Mouse (Mus musculus): Measurements from ENCODE around the gene Efnb2. TPM values are rescaled to one million over a fixed set of nuclear protein-coding genes. Genes with fewer than 3 reads are reported as not detected.

The Efnb2 gene
- total and polyA plus RNA-seq, 2 experiments from 2014 or later = 9.6 to 21.0 TPM

DNA sequence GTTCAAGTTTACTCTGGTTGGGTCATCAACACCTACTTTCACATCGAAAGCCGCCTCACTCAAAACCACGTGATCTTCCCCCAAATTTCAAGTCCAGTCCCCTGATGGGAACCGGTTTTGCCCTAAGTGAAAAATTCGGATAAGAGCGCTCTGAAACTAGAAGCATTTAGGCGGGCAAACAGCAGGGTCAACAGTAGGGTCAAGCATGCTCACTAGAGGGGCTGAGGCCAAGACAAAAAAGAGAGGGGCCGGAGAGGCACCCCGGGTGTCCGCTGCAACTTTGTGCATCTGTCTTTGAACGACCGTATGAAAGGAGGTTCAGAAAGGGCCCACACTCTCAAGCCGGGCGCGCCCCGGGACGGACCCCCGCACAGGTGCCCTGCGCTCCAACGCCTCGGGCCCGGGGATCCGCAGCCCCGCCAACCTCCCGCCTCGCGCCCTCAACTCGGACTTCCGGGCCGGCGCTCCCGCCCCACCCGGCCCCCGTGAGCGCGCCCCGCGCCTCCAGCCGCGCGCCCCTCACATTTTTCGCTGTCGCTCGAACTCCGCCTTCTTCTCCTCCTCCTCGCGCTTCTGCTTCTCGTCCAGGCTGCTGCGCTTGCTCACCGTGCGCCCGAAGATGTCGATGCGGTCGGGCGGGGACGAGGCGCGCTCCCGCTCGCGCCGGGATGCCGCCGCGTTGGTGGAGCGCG is 28.6 kb upstream of the Efnb2 start:
- WGBS = 2% methylated on average over 66 of the region's 68 CpGs
- TF ChIP-seq CTCF (IDR thresholded peaks at IDR 0.05; ENCODE audit: low read depth) = no peak
- peak overlapping the region; percentile 98 for H3K27ac ChIP-seq
- DNase-seq (ENCODE audit: low spot score) = peak; percentile 78
- H3K9ac ChIP-seq (replicated peaks; ENCODE audit: low read length) = peak overlapping the region; percentile 100
- no peaks in the 10 kb centered on the region for H3K9me3 ChIP-seq (ENCODE audit: low read length)
- H3K4me1 ChIP-seq (ENCODE audit: insufficient read depth, low read length) = peaks cover 19% of the 10 kb centered on the region
- H3K4me3 ChIP-seq (ENCODE audit: low read length) = peak overlapping the region; percentile 94
- no peaks in the 10 kb centered on the region for H3K27me3 ChIP-seq (ENCODE audit: insufficient read depth, low read length)
- H3K36me3 ChIP-seq (ENCODE audit: insufficient read depth, low read length) = no peaks in the 10 kb centered on the region
- peak; percentile 68 for ATAC-seq
- peak overlapping the region; percentile 92 for H3K4me2 ChIP-seq (ENCODE audit: low read depth, low read length)

DNA sequence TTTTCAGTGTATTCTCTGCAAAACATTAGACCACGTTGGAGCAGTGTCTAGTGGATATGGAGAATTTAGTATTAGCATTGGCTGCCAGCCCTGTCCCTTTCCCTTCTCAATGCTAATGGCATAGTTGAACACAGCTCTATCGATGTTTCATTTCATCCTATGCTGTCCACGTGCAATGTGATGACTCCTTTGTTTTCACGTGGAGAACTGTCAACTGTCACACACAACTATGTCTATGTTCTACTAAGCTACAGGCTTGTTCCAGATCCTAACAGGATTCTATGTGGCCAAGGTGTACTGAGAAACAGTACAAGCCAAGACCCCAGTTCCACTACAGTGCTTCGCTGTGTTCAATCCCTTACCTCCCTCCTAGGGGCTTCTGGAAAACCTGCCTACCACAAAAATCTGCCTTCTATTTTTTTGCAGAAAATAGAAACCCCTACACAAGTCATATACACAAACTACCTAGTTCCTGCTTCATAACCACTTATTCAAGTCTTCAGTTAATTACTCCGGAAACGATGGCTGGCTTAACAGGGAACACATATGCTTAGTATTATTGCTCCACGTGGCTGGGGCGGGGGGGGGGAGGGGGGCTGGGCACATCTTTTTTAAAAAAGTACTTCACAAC is 27.9 kb upstream of the Efnb2 start:
- DNase-seq (ENCODE audit: low spot score) = no peak
- no peak for ATAC-seq

DNA sequence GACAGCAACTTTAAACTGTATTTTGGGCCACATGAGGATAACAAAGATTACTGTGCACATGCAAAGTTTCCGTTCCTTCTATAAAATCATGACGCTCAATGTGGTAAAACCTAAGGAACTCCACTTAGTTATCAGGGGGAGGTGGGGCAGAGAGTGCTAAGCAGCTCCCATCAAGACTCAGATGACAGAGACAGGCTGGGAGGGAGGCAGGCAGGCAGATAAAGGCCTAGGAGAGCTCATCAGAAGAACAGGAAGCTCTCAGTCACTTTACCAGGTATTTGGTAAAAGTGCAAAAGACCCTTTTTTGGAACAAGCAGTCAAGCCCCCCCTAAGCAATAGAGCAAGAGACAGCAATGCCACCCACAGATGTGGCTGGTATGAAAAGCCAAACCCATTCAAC is 24.5 kb upstream of the Efnb2 start:
- Histone ChIP-seq H3K4me3 (ENCODE audit: low read length) (no peak overlapping the region), H3K9ac (replicated peaks; ENCODE audit: low read length) (no peak overlapping the region), H3K4me1 (ENCODE audit: insufficient read depth, low read length) (peaks cover 17% of the 10 kb centered on the region), H3K27me3 (ENCODE audit: insufficient read depth, low read length) (no peaks in the 10 kb centered on the region), H3K9me3 (ENCODE audit: low read length) (no peaks in the 10 kb centered on the region), H3K4me2 (ENCODE audit: low read depth, low read length) (no peak overlapping the region), H3K36me3 (ENCODE audit: insufficient read depth, low read length) (peaks cover 16% of the 10 kb centered on the region), H3K27ac (no peak overlapping the region)
- ATAC-seq = no peak
- TF ChIP-seq CTCF (IDR thresholded peaks at IDR 0.05; ENCODE audit: low read depth) = no peak
- no peak for DNase-seq (ENCODE audit: low spot score)
- 81% methylated on average over 2 of the region's 2 CpGs for WGBS

More for the DNA sequence above, 27.9 kb upstream of the Efnb2 start:
- Histone ChIP-seq H3K9me3 (ENCODE audit: low read length) (no peaks in the 10 kb centered on the region), H3K36me3 (ENCODE audit: insufficient read depth, low read length) (no peaks in the 10 kb centered on the region), H3K4me2 (ENCODE audit: low read depth, low read length) (peak overlapping the region; percentile 92), H3K27ac (no peak overlapping the region), H3K9ac (replicated peaks; ENCODE audit: low read length) (peak overlapping the region; percentile 100), H3K27me3 (ENCODE audit: insufficient read depth, low read length) (no peaks in the 10 kb centered on the region), H3K4me3 (ENCODE audit: low read length) (peak overlapping the region; percentile 94), H3K4me1 (ENCODE audit: insufficient read depth, low read length) (peaks cover 19% of the 10 kb centered on the region)
- no peak for TF ChIP-seq CTCF (IDR thresholded peaks at IDR 0.05; ENCODE audit: low read depth)
- WGBS = 6% methylated on average over 9 of the region's 9 CpGs

DNA sequence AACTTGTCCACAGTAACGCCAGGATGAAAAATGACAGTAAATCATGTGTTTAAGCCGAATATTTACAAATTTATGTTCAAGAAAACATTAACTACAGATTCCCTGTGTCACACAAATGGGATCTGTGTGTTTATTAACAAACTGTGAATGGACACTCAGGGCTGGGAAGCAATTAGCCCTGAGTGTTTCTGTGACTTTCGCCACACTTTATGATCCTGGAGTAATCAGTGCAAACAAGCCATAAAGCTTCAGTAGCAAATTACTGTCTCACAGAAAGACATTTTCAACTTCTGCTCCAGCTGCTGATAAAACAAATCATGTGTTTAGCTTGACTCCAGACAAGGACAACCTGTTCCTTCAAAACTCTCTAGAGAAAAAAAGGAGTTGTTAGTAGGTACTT is 21.7 kb upstream of the Efnb2 start:
- Histone ChIP-seq H3K9ac (replicated peaks; ENCODE audit: low read length) (no peak overlapping the region), H3K4me2 (ENCODE audit: low read depth, low read length) (no peak overlapping the region), H3K4me1 (ENCODE audit: insufficient read depth, low read length) (peaks cover 3% of the 10 kb centered on the region; the same call in 1 of the 2 replicates), H3K27ac (no peak overlapping the region), H3K36me3 (ENCODE audit: insufficient read depth, low read length) (peaks cover 26% of the 10 kb centered on the region), H3K27me3 (ENCODE audit: insufficient read depth, low read length) (no peaks in the 10 kb centered on the region), H3K9me3 (ENCODE audit: low read length) (no peaks in the 10 kb centered on the region), H3K4me3 (ENCODE audit: low read length) (no peak overlapping the region)
- WGBS = 89% methylated on average over 3 of the region's 3 CpGs
- no peak for DNase-seq (ENCODE audit: low spot score)
- TF ChIP-seq CTCF (IDR thresholded peaks at IDR 0.05; ENCODE audit: low read depth) = no peak
- no peak for ATAC-seq

DNA sequence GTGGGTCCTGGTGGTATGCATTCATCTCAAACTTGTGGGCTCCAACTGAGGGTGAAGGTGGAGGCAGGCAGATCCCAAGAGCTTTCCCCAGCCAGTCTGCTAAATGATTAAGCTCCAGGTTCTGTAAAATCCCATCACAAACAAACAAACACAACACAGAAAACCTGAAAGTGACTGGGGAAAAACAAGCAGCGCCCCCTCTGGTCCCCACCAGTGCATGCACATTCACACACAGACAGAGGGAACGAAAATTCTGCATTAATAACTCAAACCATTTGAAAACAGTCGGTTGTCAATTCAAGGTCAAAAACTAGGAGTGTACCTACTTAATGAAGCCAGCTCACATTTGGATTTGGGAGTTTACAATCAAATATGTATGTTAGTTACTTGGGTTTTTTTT is 17.2 kb upstream of the Efnb2 start:
- H3K4me1 ChIP-seq (ENCODE audit: insufficient read depth, low read length) = no peaks in the 10 kb centered on the region
- peaks cover 24% of the 10 kb centered on the region for H3K36me3 ChIP-seq (ENCODE audit: insufficient read depth, low read length)

DNA sequence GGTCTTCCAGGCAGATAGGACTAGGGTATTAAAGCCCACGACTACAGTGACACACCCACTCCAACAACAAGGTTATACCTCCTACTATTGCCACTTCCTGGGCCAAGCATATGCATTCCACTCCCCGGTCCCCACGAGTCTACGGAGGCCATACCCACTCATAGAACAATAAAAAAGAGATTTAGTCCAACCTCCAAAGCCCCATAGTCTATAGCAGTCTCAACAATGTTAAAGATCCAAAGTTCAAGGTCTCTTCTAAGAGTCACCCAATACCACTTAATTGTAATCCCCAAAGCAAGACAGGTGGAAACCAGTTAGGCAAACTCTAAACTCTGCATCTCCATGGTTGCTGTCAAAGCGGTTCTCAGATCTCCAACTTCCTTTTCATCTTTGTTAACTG is 13.8 kb upstream of the Efnb2 start:
- no peaks in the 10 kb centered on the region for H3K27me3 ChIP-seq (ENCODE audit: insufficient read depth, low read length)
- TF ChIP-seq CTCF (IDR thresholded peaks at IDR 0.05; ENCODE audit: low read depth) = no peak
- DNase-seq (ENCODE audit: low spot score) (no peak), ATAC-seq (no peak)
- H3K27ac ChIP-seq = no peak overlapping the region
- H3K4me2 ChIP-seq (ENCODE audit: low read depth, low read length) = no peak overlapping the region
- H3K36me3 ChIP-seq (ENCODE audit: insufficient read depth, low read length) = peaks cover 7% of the 10 kb centered on the region; the same call in 1 of the 2 replicates
- H3K9me3 ChIP-seq (ENCODE audit: low read length) = no peaks in the 10 kb centered on the region
- 85% methylated on average over 5 of the region's 5 CpGs for WGBS
- no peaks in the 10 kb centered on the region for H3K4me1 ChIP-seq (ENCODE audit: insufficient read depth, low read length)
- H3K4me3 ChIP-seq (ENCODE audit: low read length) = no peak overlapping the region
- no peak overlapping the region for H3K9ac ChIP-seq (replicated peaks; ENCODE audit: low read length)

More for the DNA sequence above, 17.2 kb upstream of the Efnb2 start:
- DNase-seq (ENCODE audit: low spot score) (no peak), ATAC-seq (no peak)
- no peak overlapping the region for H3K4me2 ChIP-seq (ENCODE audit: low read depth, low read length)
- H3K9ac ChIP-seq (replicated peaks; ENCODE audit: low read length) = no peak overlapping the region
- 84% methylated on average over 3 of the region's 3 CpGs for WGBS
- H3K27me3 ChIP-seq (ENCODE audit: insufficient read depth, low read length) = no peaks in the 10 kb centered on the region
- no peak overlapping the region for H3K4me3 ChIP-seq (ENCODE audit: low read length)
- H3K27ac ChIP-seq = no peak overlapping the region
- TF ChIP-seq CTCF (IDR thresholded peaks at IDR 0.05; ENCODE audit: low read depth) = 0 out of 2 replicates have a peak, but pooled peaks have one; percentile 20
- no peaks in the 10 kb centered on the region for H3K9me3 ChIP-seq (ENCODE audit: low read length)

DNA sequence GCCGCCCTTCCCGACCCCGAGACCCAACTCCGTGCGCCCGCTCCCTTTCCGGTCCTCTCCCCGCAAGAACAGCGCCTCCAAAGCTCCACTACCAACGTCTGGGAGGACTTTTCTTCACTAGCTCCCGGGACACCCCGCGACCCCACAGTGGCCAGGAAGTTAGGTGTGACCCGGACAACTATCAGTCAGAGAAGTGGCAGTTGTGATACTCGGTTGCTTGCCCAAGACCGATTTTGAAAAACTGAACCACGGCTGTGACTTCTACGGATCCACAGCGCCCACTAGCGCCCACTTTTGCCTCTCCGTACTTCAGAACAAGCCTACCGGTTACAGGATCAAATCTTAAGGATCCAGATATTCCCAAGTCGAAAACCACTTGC is 707 bp upstream of the Efnb2 start:
- H3K36me3 ChIP-seq (ENCODE audit: insufficient read depth, low read length) = peaks cover 4% of the 10 kb centered on the region; the same call in 1 of the 2 replicates
- peak overlapping the region; percentile 89 for H3K4me2 ChIP-seq (ENCODE audit: low read depth, low read length)
- WGBS = under 1% methylated on average over 23 of the region's 23 CpGs
- H3K27ac ChIP-seq = peak overlapping the region; percentile 70
- TF ChIP-seq CTCF (IDR thresholded peaks at IDR 0.05; ENCODE audit: low read depth) = peak; percentile 92
- H3K9me3 ChIP-seq (ENCODE audit: low read length) = no peaks in the 10 kb centered on the region
- 0 out of 2 replicates have a peak, but pooled peaks cover 3% of the 10 kb centered on the region for H3K4me1 ChIP-seq (ENCODE audit: insufficient read depth, low read length)
- H3K9ac ChIP-seq (replicated peaks; ENCODE audit: low read length) = peak overlapping the region; percentile 81
- ATAC-seq (peak; percentile 28; the same call in 1 of the 2 replicates), DNase-seq (ENCODE audit: low spot score) (peak; percentile 96)
- no peaks in the 10 kb centered on the region for H3K27me3 ChIP-seq (ENCODE audit: insufficient read depth, low read length)
- H3K4me3 ChIP-seq (ENCODE audit: low read length) = peak overlapping the region; percentile 89

Data from hindbrain, postnatal 0 days (tissue).